Mouse (Mus musculus) stomach, embryonic 15.5 days (tissue): Measurements from ENCODE around the gene Grid1. TPM values are rescaled to one million over a fixed set of nuclear protein-coding genes. Genes with fewer than 3 reads are reported as not detected.

Experiments used
- ATAC-seq: fragments of 200-750 bp; cut with Nextera tagmentation; 2 replicates; pipeline ENCODE4 v1.8.0; 2017; ENCODE audit warnings: low read depth, moderate number of reproducible peaks, moderate TSS enrichment; ENCODE audit not compliant: insufficient read depth, low FRiP score
- H3K27ac ChIP-seq: fragments of 300-500 bp; sonication (generic); 2 replicates; pipeline ENCODE4 v1.5.1; 2015; ENCODE audit warnings: mild to moderate bottlenecking, inconsistent platforms
- H3K27me3 ChIP-seq: fragments of 300-500 bp; sonication (generic); replicated peaks from 2 replicates; pipeline ENCODE4 v1.6.1; 2015; ENCODE audit warnings: inconsistent platforms
- H3K36me3 ChIP-seq: fragments of 300-500 bp; sonication (generic); 2 replicates; pipeline ENCODE4 v1.6.1; 2015; ENCODE audit warnings: inconsistent platforms
- H3K4me1 ChIP-seq: fragments of 300-500 bp; sonication (generic); 2 replicates; pipeline ENCODE4 v1.6.1; 2015; ENCODE audit warnings: inconsistent platforms
- H3K4me2 ChIP-seq: fragments of 300-500 bp; sonication (generic); 2 replicates; pipeline ENCODE4 v1.6.1; 2015; ENCODE audit warnings: mild to moderate bottlenecking, inconsistent platforms
- H3K4me3 ChIP-seq: fragments of 300-500 bp; sonication (generic); replicated peaks from 2 replicates; pipeline ENCODE4 v1.5.1; 2015; ENCODE audit warnings: inconsistent platforms
- H3K9ac ChIP-seq: fragments of 300-500 bp; sonication (generic); 2 replicates; pipeline ENCODE4 v1.6.1; 2015; ENCODE audit warnings: inconsistent platforms
- H3K9me3 ChIP-seq: fragments of 300-500 bp; sonication (generic); 2 replicates; pipeline ENCODE4 v1.6.1; 2016; ENCODE audit warnings: inconsistent platforms
- WGBS: fragments of 180-500 bp; shearing (Covaris S2); methylation state at CpG from one replicate; pipeline ENCODE4 v1.1.7; 2015; 5-methylcytosine and 5-hydroxymethylcytosine counted together
- microRNA counts: library from miRNA; unstranded; fragments of <30 nt; microRNA quantifications from one replicate; lab custom pipeline; 2016
- microRNA-seq: library from miRNA; unstranded; fragments of <30 nt; microRNA quantifications from one replicate; pipeline ENCODE4, GENCODE M21; 2016
- polyA plus RNA-seq: library from polyadenylated mRNA; unstranded; fragments of >200 nt; fragmentation: Nextera tagmentation; extraction: Ambion mirVana; gene quantifications from 2 replicates; pipeline ENCODE4 v1.2.1, GENCODE M21; 2015

The Grid1 gene
- polyA plus RNA-seq, 1 experiment from 2014 or later = 0.76 TPM

- H3K27me3 ChIP-seq = no peaks in the 10 kb centered on the region
- no peak overlapping the region for H3K4me2 ChIP-seq
- no peak overlapping the region for H3K4me3 ChIP-seq
- WGBS = 86% methylated on average over 6 of the region's 6 CpGs
- no peak for ATAC-seq
- no peak overlapping the region for H3K27ac ChIP-seq
- H3K4me1 ChIP-seq = no peaks in the 10 kb centered on the region
- H3K9me3 ChIP-seq = no peaks in the 10 kb centered on the region
- H3K36me3 ChIP-seq = no peaks in the 10 kb centered on the region
- no peak overlapping the region for H3K9ac ChIP-seq
Observed at GRCm38 (mm10) chr14:35575285-35575684, 755.4 kb downstream of the Grid1 start.

- 86% methylated on average over 5 of the region's 5 CpGs for WGBS
- Histone ChIP-seq H3K4me2 (no peak overlapping the region), H3K27ac (no peak overlapping the region), H3K4me3 (no peak overlapping the region), H3K9me3 (no peaks in the 10 kb centered on the region), H3K27me3 (no peaks in the 10 kb centered on the region), H3K4me1 (no peaks in the 10 kb centered on the region), H3K9ac (no peak overlapping the region), H3K36me3 (no peaks in the 10 kb centered on the region)
- ATAC-seq = no peak
Observed at GRCm38 (mm10) chr14:35625749-35626148, 805.8 kb downstream of the Grid1 start.

MicroRNAs encoded within 50 kb of the gene (microRNA counts, 519-probe panel; counts per million panel counts)
- microRNA mmu-miR-346 (lab: Ali Mortazavi, UCI) = 1,952 counts per million, percentile 21 among the panel's probes with 10 or more counts

Small RNAs within 50 kb of the gene (microRNA-seq; reads per million reads assigned to microRNA genes)
- 25.1 reads per million, percentile 35 among the genes with 10 or more reads in this experiment for gene Mir346

Other genes with a start within 250 kb of the Grid1 start
- 2.5 and 4.1 TPM in 2 replicates for gene Ldb3, start 231.4 kb upstream of the Grid1 start, polyA plus RNA-seq
- not detected in 2 replicates for gene Opn4, start 220.0 kb upstream of the Grid1 start, polyA plus RNA-seq
- 28.5 and 28.8 TPM in 2 replicates for gene Wapl, start 146.2 kb upstream of the Grid1 start, polyA plus RNA-seq